Mouse (Mus musculus): ENCODE measurements around the gene Pdzd4. TPM values are rescaled to one million over a fixed set of nuclear protein-coding genes. Genes with fewer than 3 reads are reported as not detected.

Pdzd4 gene
- total and polyA plus RNA-seq, 3 experiments: 0.32 to 1.1 (median 0.72) TPM

DNA sequence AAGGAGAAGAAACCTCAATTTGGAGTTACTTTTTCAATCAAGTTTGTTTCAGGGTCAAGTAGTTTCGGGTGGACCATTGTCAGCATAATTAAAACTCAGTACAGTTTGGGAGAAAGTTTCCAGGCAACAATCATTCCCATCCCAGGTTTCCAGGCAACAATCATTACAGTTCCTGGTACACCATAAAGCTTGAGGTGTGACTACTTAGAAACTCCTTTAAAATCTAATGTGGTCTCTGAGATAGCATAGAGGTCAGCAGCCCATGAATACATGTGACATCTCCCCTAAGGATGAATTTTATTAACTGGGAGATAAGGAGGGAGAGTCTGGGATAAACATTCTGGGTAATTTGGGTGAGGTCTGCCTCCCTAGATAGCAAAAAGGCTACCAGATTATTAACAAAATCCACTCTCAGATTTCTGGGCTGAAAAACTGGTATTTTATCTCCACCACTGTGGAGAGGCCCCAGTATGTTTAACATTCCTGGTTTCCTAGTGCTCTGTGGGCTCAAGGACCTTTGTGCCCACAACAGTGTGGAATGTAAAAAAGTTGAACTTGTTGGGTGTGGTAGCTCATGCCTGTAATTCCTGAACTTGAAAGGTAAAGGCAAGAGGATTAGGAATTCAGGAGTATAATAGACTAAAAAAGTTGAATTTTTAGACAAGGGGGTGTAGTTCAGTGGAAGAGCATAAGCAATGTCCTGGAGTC is 79.8 kb downstream of the Pdzd4 start:
- DNase-seq (ENCODE audit: extremely low read depth): no peak
- TF ChIP-seq TBP (conservative IDR thresholded peaks at IDR 0.05; ENCODE audit: low read depth, low read length): no peak
- no peak for TF ChIP-seq RAD21 (IDR thresholded peaks at IDR 0.05; ENCODE audit: low read depth, low read length)
- TF ChIP-seq JUN (IDR thresholded peaks at IDR 0.05; ENCODE audit: insufficient read depth, low read depth, low read length): no peak
- no peak for TF ChIP-seq NELFE (IDR thresholded peaks at IDR 0.05; ENCODE audit: low read depth, low read length)
- TF ChIP-seq CHD2 (IDR thresholded peaks at IDR 0.05; ENCODE audit: low read length): no peak
- TF ChIP-seq MYC (IDR thresholded peaks at IDR 0.05; ENCODE audit: low read depth, low read length): no peak
- TF ChIP-seq MAFK (IDR thresholded peaks at IDR 0.05; ENCODE audit: insufficient replicate concordance, low read length): no peak
- no peak for TF ChIP-seq USF2 (conservative IDR thresholded peaks at IDR 0.05; ENCODE audit: low read depth, low read length)
- no peak for TF ChIP-seq CHD1 (IDR thresholded peaks at IDR 0.05; ENCODE audit: low read depth, low read length)
- no peak for TF ChIP-seq BHLHE40 (IDR thresholded peaks at IDR 0.05; ENCODE audit: low read depth, low read length)
- TF ChIP-seq UBTF (IDR thresholded peaks at IDR 0.05; ENCODE audit: low read depth, low read length): no peak
- TF ChIP-seq USF1 (IDR thresholded peaks at IDR 0.05; ENCODE audit: low read depth, low read length): no peak
- no peak for TF ChIP-seq KAT2A (IDR thresholded peaks at IDR 0.05; ENCODE audit: insufficient replicate concordance, low read length)
- H3K27ac ChIP-seq (ENCODE audit: insufficient read depth, low read depth): no peak overlapping the region
- H3K79me2 ChIP-seq (replicated peaks; ENCODE audit: control insufficient read depth, extremely low read depth, insufficient read depth, poor library complexity, severe bottlenecking): no peaks in the 10 kb centered on the region
- H3K4me3 ChIP-seq (replicated peaks in 1 of 3; ENCODE audit: low read depth in 2 of 3, low read length in 2 of 3, poor library complexity in 1 of 3): no peak overlapping the region
- no peaks in the 10 kb centered on the region for H3K9me3 ChIP-seq (replicated peaks; ENCODE audit: low read length)
- no peaks in the 10 kb centered on the region for H3K27me3 ChIP-seq (replicated peaks)
- H3K36me3 ChIP-seq (replicated peaks in 1 of 2; ENCODE audit: control insufficient read depth in 1 of 2, insufficient read depth in 1 of 2, low read length in 1 of 2): no peaks in the 10 kb centered on the region
- H3K9ac ChIP-seq (ENCODE audit: insufficient read depth, low read depth): no peak overlapping the region
- H3K4me1 ChIP-seq (ENCODE audit: control insufficient read depth in 1 of 2, insufficient read depth in 2 of 2): no peaks in the 10 kb centered on the region
- dilution Hi-C loops (cut with MboI; ENCODE audit: extremely low pct_ligation_motif_present, extremely low pct_unique_long_range_greater_than_20kb, low sequenced_read_pairs): no loop called here
- H3K4me2 ChIP-seq (ENCODE audit: insufficient read depth, low read depth, poor library complexity, severe bottlenecking): no peak overlapping the region
- in situ Hi-C loops (cut with MboI; ENCODE audit: low pct_ligation_motif_present, low pct_unique_long_range_greater_than_20kb, low sequenced_read_pairs): no loop called here

Other genes with a start within 250 kb of the Pdzd4 start
- gene Dusp9, start 185.6 kb downstream of the Pdzd4 start, total RNA-seq (2012; rRNA removed): 0.17 and 0.29 TPM in 2 replicates
- 0.09 and 0.19 TPM in 2 replicates for gene Dusp9, start 185.6 kb downstream of the Pdzd4 start, total RNA-seq (2014; rRNA removed)
- 0.23 and 0.47 TPM in 2 replicates for gene Dusp9, start 185.6 kb downstream of the Pdzd4 start, polyA plus RNA-seq (2012; ENCODE audit: insufficient read length, low read depth)
- gene Pnck, start 164.9 kb downstream of the Pdzd4 start, total RNA-seq (2012; rRNA removed): not detected in 2 replicates
- gene Pnck, start 164.9 kb downstream of the Pdzd4 start, total RNA-seq (2014; rRNA removed): not detected in 2 replicates
- gene Pnck, start 164.9 kb downstream of the Pdzd4 start, polyA plus RNA-seq (2012; ENCODE audit: insufficient read length, low read depth): not detected in 2 replicates
- 3.2 and 4.2 TPM in 2 replicates for gene Slc6a8, start 151.8 kb downstream of the Pdzd4 start, total RNA-seq (2012; rRNA removed)
- gene Slc6a8, start 151.8 kb downstream of the Pdzd4 start, total RNA-seq (2014; rRNA removed): 0.39 and 0.70 TPM in 2 replicates
- 1.9 and 2.2 TPM in 2 replicates for gene Slc6a8, start 151.8 kb downstream of the Pdzd4 start, polyA plus RNA-seq (2012; ENCODE audit: insufficient read length, low read depth)
- 119 and 134 TPM in 2 replicates for gene Bcap31, start 108.8 kb downstream of the Pdzd4 start, total RNA-seq (2012; rRNA removed)
- gene Bcap31, start 108.8 kb downstream of the Pdzd4 start, total RNA-seq (2014; rRNA removed): 239 TPM in 2 replicates
- gene Bcap31, start 108.8 kb downstream of the Pdzd4 start, polyA plus RNA-seq (2012; ENCODE audit: insufficient read length, low read depth): 176 and 181 TPM in 2 replicates
- gene Abcd1, start 108.4 kb downstream of the Pdzd4 start, total RNA-seq (2012; rRNA removed): 5.6 and 5.9 TPM in 2 replicates
- gene Abcd1, start 108.4 kb downstream of the Pdzd4 start, total RNA-seq (2014; rRNA removed): 2.5 and 2.8 TPM in 2 replicates
- gene Abcd1, start 108.4 kb downstream of the Pdzd4 start, polyA plus RNA-seq (2012; ENCODE audit: insufficient read length, low read depth): 10.2 and 11.4 TPM in 2 replicates
- gene Plxnb3, start 67.9 kb downstream of the Pdzd4 start, total RNA-seq (2012; rRNA removed): 0.42 and 0.59 TPM in 2 replicates
- 0.24 and 0.28 TPM in 2 replicates for gene Plxnb3, start 67.9 kb downstream of the Pdzd4 start, total RNA-seq (2014; rRNA removed)
- 0.60 and 0.76 TPM in 2 replicates for gene Plxnb3, start 67.9 kb downstream of the Pdzd4 start, polyA plus RNA-seq (2012; ENCODE audit: insufficient read length, low read depth)
- gene Srpk3, start 50.6 kb downstream of the Pdzd4 start, total RNA-seq (2012; rRNA removed): 55.2 and 67.5 TPM in 2 replicates
- 42.7 and 45.7 TPM in 2 replicates for gene Srpk3, start 50.6 kb downstream of the Pdzd4 start, total RNA-seq (2014; rRNA removed)
- 46.1 and 52.3 TPM in 2 replicates for gene Srpk3, start 50.6 kb downstream of the Pdzd4 start, polyA plus RNA-seq (2012; ENCODE audit: insufficient read length, low read depth)
- gene Idh3g, start 38.1 kb downstream of the Pdzd4 start, total RNA-seq (2012; rRNA removed): 191 and 219 TPM in 2 replicates
- gene Idh3g, start 38.1 kb downstream of the Pdzd4 start, total RNA-seq (2014; rRNA removed): 225 and 237 TPM in 2 replicates
- gene Idh3g, start 38.1 kb downstream of the Pdzd4 start, polyA plus RNA-seq (2012; ENCODE audit: insufficient read length, low read depth): 191 and 209 TPM in 2 replicates
- 281 and 350 TPM in 2 replicates for gene Ssr4, start 37.9 kb downstream of the Pdzd4 start, total RNA-seq (2012; rRNA removed)
- 389 and 428 TPM in 2 replicates for gene Ssr4, start 37.9 kb downstream of the Pdzd4 start, total RNA-seq (2014; rRNA removed)
- 260 and 291 TPM in 2 replicates for gene Ssr4, start 37.9 kb downstream of the Pdzd4 start, polyA plus RNA-seq (2012; ENCODE audit: insufficient read length, low read depth)
- gene Avpr2, start 67.1 kb upstream of the Pdzd4 start, total RNA-seq (2012; rRNA removed): 0.34 and 0.46 TPM in 2 replicates
- gene Avpr2, start 67.1 kb upstream of the Pdzd4 start, total RNA-seq (2014; rRNA removed): not detected in 2 replicates
- gene Avpr2, start 67.1 kb upstream of the Pdzd4 start, polyA plus RNA-seq (2012; ENCODE audit: insufficient read length, low read depth): 0.20 and 0.64 TPM in 2 replicates
- gene L1cam, start 71.1 kb upstream of the Pdzd4 start, total RNA-seq (2012; rRNA removed): 0.21 and 0.30 TPM in 2 replicates
- 0.12 and 0.23 TPM in 2 replicates for gene L1cam, start 71.1 kb upstream of the Pdzd4 start, total RNA-seq (2014; rRNA removed)
- gene L1cam, start 71.1 kb upstream of the Pdzd4 start, polyA plus RNA-seq (2012; ENCODE audit: insufficient read length, low read depth): 0.49 and 0.65 TPM in 2 replicates
- 13.6 and 14.3 TPM in 2 replicates for gene Arhgap4, start 96.9 kb upstream of the Pdzd4 start, total RNA-seq (2012; rRNA removed)
- 10.9 and 13.9 TPM in 2 replicates for gene Arhgap4, start 96.9 kb upstream of the Pdzd4 start, total RNA-seq (2014; rRNA removed)
- 24.1 and 24.5 TPM in 2 replicates for gene Arhgap4, start 96.9 kb upstream of the Pdzd4 start, polyA plus RNA-seq (2012; ENCODE audit: insufficient read length, low read depth)
- 148 and 184 TPM in 2 replicates for gene Naa10, start 97.0 kb upstream of the Pdzd4 start, total RNA-seq (2012; rRNA removed)
- 152 and 166 TPM in 2 replicates for gene Naa10, start 97.0 kb upstream of the Pdzd4 start, total RNA-seq (2014; rRNA removed)
- 144 and 152 TPM in 2 replicates for gene Naa10, start 97.0 kb upstream of the Pdzd4 start, polyA plus RNA-seq (2012; ENCODE audit: insufficient read length, low read depth)
- gene Renbp, start 105.9 kb upstream of the Pdzd4 start, total RNA-seq (2012; rRNA removed): 38.5 and 43.4 TPM in 2 replicates
- gene Renbp, start 105.9 kb upstream of the Pdzd4 start, total RNA-seq (2014; rRNA removed): 24.7 and 25.2 TPM in 2 replicates
- 64.7 and 66.3 TPM in 2 replicates for gene Renbp, start 105.9 kb upstream of the Pdzd4 start, polyA plus RNA-seq (2012; ENCODE audit: insufficient read length, low read depth)
- gene Hcfc1, start 141.4 kb upstream of the Pdzd4 start, total RNA-seq (2012; rRNA removed): 58.5 and 61.6 TPM in 2 replicates
- gene Hcfc1, start 141.4 kb upstream of the Pdzd4 start, total RNA-seq (2014; rRNA removed): 32.9 and 37.6 TPM in 2 replicates
- 78.1 and 98.2 TPM in 2 replicates for gene Hcfc1, start 141.4 kb upstream of the Pdzd4 start, polyA plus RNA-seq (2012; ENCODE audit: insufficient read length, low read depth)
- 38.8 and 40.0 TPM in 2 replicates for gene Irak1, start 198.9 kb upstream of the Pdzd4 start, total RNA-seq (2012; rRNA removed)
- 25.3 and 27.7 TPM in 2 replicates for gene Irak1, start 198.9 kb upstream of the Pdzd4 start, total RNA-seq (2014; rRNA removed)
- 63.1 and 77.8 TPM in 2 replicates for gene Irak1, start 198.9 kb upstream of the Pdzd4 start, polyA plus RNA-seq (2012; ENCODE audit: insufficient read length, low read depth)

All from CH12.LX (cell line).